Mouse (Mus musculus) kidney, postnatal 0 days (tissue): ENCODE measurements at regions not wholly inside any gene's neighbourhood (a gene's known extent, or its start where the extent isn't known, plus 50 kb on each side); places are given as distances from the start of the nearest gene placed in this dataset.

Experiments used
- ATAC-seq: fragments of 200-750 bp; cut with Nextera tagmentation; replicated peaks from 2 replicates; pipeline ENCODE4 v1.8.0; 2017; ENCODE audit warnings: low read depth, moderate number of reproducible peaks, moderate TSS enrichment, moderate library complexity; ENCODE audit not compliant: low FRiP score
- DNase-seq: peaks from one replicate; pipeline ENCODE4 v3.0.0-alpha.2; 2016; ENCODE audit warnings: low spot score
- H3K27ac ChIP-seq: fragments of 300-500 bp; sonication (generic); 2 replicates; pipeline ENCODE4 v1.5.1; 2014; ENCODE audit warnings: mild to moderate bottlenecking
- H3K27me3 ChIP-seq: fragments of 300-500 bp; sonication (generic); 2 replicates; pipeline ENCODE4 v1.6.1; 2014; ENCODE audit warnings: low read length, mixed read lengths; ENCODE audit not compliant: insufficient read depth
- H3K36me3 ChIP-seq: fragments of 300-500 bp; sonication (generic); 2 replicates; pipeline ENCODE4 v1.6.1; 2014; ENCODE audit warnings: low read length, mixed read lengths; ENCODE audit not compliant: insufficient read depth
- H3K4me1 ChIP-seq: fragments of 300-500 bp; sonication (generic); replicated peaks from 2 replicates; pipeline ENCODE4 v1.6.1; 2014; ENCODE audit warnings: antibody characterized with exemption, low read length, mixed read lengths; ENCODE audit not compliant: insufficient read depth
- H3K4me2 ChIP-seq: fragments of 300-500 bp; sonication (generic); 2 replicates; pipeline ENCODE4 v1.6.1; 2014; ENCODE audit warnings: mild to moderate bottlenecking, low read length, moderate library complexity, mixed read lengths
- H3K4me3 ChIP-seq: fragments of 300-500 bp; sonication (generic); replicated peaks from 2 replicates; pipeline ENCODE4 v1.5.1; 2014; ENCODE audit warnings: low read depth, low read length
- H3K9ac ChIP-seq: fragments of 300-500 bp; sonication (generic); 2 replicates; pipeline ENCODE4 v1.6.1; 2014; ENCODE audit warnings: low read depth, low read length
- H3K9me3 ChIP-seq: fragments of 300-500 bp; sonication (generic); replicated peaks from 2 replicates; pipeline ENCODE4 v1.6.1; 2016; ENCODE audit warnings: low read length, inconsistent platforms, mixed read lengths
- CTCF ChIP-seq: IDR thresholded peaks from 2 replicates; pipeline ENCODE4 v1.5.1; 2016; ENCODE audit warnings: antibody characterized with exemption, low read depth, mild to moderate bottlenecking, moderate library complexity
- WGBS: fragments of 180-500 bp; shearing (Covaris S2); extraction: QIAGEN DNeasy Blood & Tissue Kit; methylation state at CpG from one replicate; pipeline ENCODE4 v1.1.7; 2014; 5-methylcytosine and 5-hydroxymethylcytosine counted together

- ATAC-seq (no peak), DNase-seq (no peak)
- no peak overlapping the region for H3K9ac ChIP-seq
- no peak overlapping the region for H3K27ac ChIP-seq
- no peaks in the 10 kb centered on the region for H3K9me3 ChIP-seq
- H3K4me2 ChIP-seq = no peak overlapping the region
- H3K36me3 ChIP-seq = no peaks in the 10 kb centered on the region
- no peak for TF ChIP-seq CTCF
- WGBS = 63% methylated on average over 6 of the region's 6 CpGs
- no peak overlapping the region for H3K4me3 ChIP-seq
- H3K4me1 ChIP-seq = no peaks in the 10 kb centered on the region
- no peaks in the 10 kb centered on the region for H3K27me3 ChIP-seq
Observed at GRCm38 (mm10) chr2:147702330-147703063, 340.8 kb downstream of the Pax1 start.

DNA sequence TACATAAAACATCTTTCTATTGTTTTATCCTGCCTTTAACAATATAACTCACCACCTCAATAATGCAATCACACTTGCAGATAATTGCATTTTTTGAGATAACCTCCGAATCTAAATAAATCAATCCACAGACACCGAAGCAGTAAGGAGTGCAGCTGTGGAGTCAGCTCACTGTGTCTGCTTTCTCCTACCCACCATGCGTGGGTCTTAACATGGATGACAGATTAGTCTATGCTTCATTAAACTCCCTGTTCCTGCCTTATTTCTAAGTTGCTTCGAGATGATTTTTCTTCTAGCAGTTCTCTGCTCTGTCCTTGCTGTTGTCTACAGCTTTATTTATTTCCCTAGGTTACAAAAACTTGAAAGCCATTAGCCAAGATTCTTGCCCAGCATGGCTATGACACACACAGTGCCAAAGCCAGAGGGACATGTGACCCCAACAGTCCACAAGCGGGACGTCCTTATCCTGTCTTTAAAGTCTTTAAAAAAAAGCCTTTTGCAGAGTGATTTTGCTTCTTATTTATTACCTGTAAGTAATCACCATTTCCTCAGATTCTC, 337.9 kb downstream of the Pax1 start:
- H3K9me3 ChIP-seq = no peaks in the 10 kb centered on the region
- H3K4me2 ChIP-seq = no peak overlapping the region
- H3K4me3 ChIP-seq = no peak overlapping the region
- DNase-seq (peak; percentile 40), ATAC-seq (no peak)
- 22% methylated on average over 6 of the region's 6 CpGs for WGBS
- H3K27ac ChIP-seq = no peak overlapping the region
- no peaks in the 10 kb centered on the region for H3K4me1 ChIP-seq
- H3K9ac ChIP-seq = no peak overlapping the region
- no peaks in the 10 kb centered on the region for H3K36me3 ChIP-seq
- no peaks in the 10 kb centered on the region for H3K27me3 ChIP-seq
- no peak for TF ChIP-seq CTCF

GRCm38 (mm10) chr2:147691896-147692295, 330.2 kb downstream of the Pax1 start:
- Histone ChIP-seq H3K9me3 (no peaks in the 10 kb centered on the region), H3K9ac (no peak overlapping the region), H3K36me3 (no peaks in the 10 kb centered on the region), H3K4me3 (no peak overlapping the region), H3K4me2 (no peak overlapping the region), H3K27me3 (no peaks in the 10 kb centered on the region), H3K27ac (no peak overlapping the region), H3K4me1 (no peaks in the 10 kb centered on the region)
- no peak for TF ChIP-seq CTCF
- ATAC-seq (no peak), DNase-seq (no peak)
- WGBS = 56% methylated on average over 10 of the region's 10 CpGs

DNA sequence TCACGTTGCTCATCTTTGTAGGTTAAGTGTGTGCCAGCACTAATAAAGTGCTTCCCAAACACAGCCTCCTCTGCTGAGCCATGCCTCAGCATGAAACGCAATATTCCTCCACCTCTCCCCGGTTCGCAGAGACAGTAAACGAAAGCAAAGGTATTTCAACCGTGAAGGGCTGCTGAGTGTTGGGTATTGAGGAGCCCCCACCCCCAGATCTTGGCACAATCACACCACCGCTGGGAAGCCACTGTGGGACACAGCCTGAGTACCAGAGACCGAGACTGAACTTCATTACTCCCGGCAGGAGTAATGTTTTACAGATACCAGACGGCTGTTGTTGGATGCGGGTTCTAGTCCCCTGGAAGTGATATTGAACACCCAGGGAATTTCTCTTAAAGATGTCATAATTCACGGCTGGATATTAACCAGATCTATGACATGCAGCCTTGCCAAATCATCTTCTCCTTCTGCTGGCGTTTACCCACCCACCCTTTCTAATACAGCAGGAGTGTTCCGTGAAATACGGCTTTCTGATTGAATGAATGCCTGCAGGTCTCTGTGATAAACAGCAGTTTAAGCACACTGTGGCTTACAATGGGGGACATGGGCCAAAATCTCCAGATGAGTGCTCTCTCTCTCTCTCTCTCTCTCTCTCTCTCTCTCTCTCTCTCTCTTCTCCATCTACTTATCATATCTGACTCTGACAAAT, 328.9 kb downstream of the Pax1 start:
- Histone ChIP-seq H3K4me1 (no peaks in the 10 kb centered on the region), H3K4me2 (no peak overlapping the region), H3K27ac (no peak overlapping the region), H3K9ac (no peak overlapping the region), H3K9me3 (no peaks in the 10 kb centered on the region), H3K27me3 (no peaks in the 10 kb centered on the region), H3K36me3 (no peaks in the 10 kb centered on the region), H3K4me3 (no peak overlapping the region)
- TF ChIP-seq CTCF = no peak
- ATAC-seq = no peak
- DNase-seq = no peak
- 44% methylated on average over 15 of the region's 15 CpGs for WGBS

DNA sequence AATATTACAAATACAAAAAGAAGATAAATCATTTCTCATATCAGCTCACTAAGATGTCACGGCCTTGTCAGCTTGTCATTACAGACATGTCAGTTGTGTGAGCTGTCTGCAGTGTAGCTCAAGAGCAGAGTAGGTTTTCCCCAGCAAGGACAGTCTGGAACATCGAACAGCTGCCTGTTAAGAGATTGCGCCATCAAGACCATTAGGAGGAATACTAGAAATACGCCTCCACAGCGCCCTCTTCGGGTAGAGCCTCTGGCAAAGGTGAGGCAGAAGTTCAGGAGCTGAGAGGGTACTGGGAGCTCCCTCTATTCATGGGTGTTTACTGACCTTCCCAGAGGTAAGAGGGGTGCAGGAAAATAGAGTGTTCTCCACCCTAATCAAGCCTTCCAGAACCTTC, 327.0 kb downstream of the Pax1 start:
- peak; percentile 66 for TF ChIP-seq CTCF
- no peaks in the 10 kb centered on the region for H3K9me3 ChIP-seq
- WGBS = 29% methylated on average over 6 of the region's 6 CpGs
- H3K27me3 ChIP-seq = no peaks in the 10 kb centered on the region
- no peak overlapping the region for H3K9ac ChIP-seq
- DNase-seq (peak; percentile 61), ATAC-seq (no peak)
- no peaks in the 10 kb centered on the region for H3K36me3 ChIP-seq
- H3K27ac ChIP-seq = no peak overlapping the region
- no peaks in the 10 kb centered on the region for H3K4me1 ChIP-seq
- no peak overlapping the region for H3K4me2 ChIP-seq
- H3K4me3 ChIP-seq = no peak overlapping the region

- Histone ChIP-seq H3K4me1 (no peaks in the 10 kb centered on the region), H3K4me2 (no peak overlapping the region), H3K36me3 (no peaks in the 10 kb centered on the region), H3K27me3 (no peaks in the 10 kb centered on the region), H3K9ac (no peak overlapping the region), H3K27ac (no peak overlapping the region), H3K9me3 (no peaks in the 10 kb centered on the region), H3K4me3 (no peak overlapping the region)
- 10% methylated on average over 1 of the region's 1 CpGs for WGBS
- peak; percentile 81 for TF ChIP-seq CTCF
- peak; percentile 76 for DNase-seq
- no peak for ATAC-seq
Observed at GRCm38 (mm10) chr2:147656667-147657066, 294.9 kb downstream of the Pax1 start.
